Mouse (Mus musculus) adrenal gland, adult 18-20 months (tissue): Measurements from ENCODE around the gene Timm9. TPM values are rescaled to one million over a fixed set of nuclear protein-coding genes. Genes with fewer than 3 reads are reported as not detected.

Experiments used
- DNase-seq, 2 experiments: peaks; one replicate each; pipeline ENCODE4 v3.0.0; 2021 to 2022; ENCODE audit warnings: low spot score in 2 of 2
- long read RNA-seq, 2 experiments: library from polyadenylated mRNA; stranded (forward); transcript quantifications; one replicate each; pipeline ENCODE4 v2.0.0; 2021
- total RNA-seq, 2 experiments: library from RNA; stranded (reverse); gene quantifications; 1 replicate in 1 of 2; 2 replicates in 1 of 2; pipeline ENCODE4 v1.2.3; 2021

Gene Timm9
- 10 to 100 TPM; 60.0 to 64.2 TPM for total RNA-seq
- long read RNA-seq, experiment 1, transcript Timm9-207 (5 exons, 718 nt) = major isoform, 5 of 7 reads
- long read RNA-seq, experiment 1, partial matches to known transcripts = 0 of 7 reads
- long read RNA-seq, experiment 1, other reads (novel, unspliced or antisense) = 2 of 7 reads
- long read RNA-seq, experiment 2, transcript Timm9-201 (4 exons, 794 nt) = minor isoform, 5 of 36 reads
- long read RNA-seq, experiment 2, transcript Timm9-207 (5 exons, 718 nt) = major isoform, 22 of 36 reads
- long read RNA-seq, experiment 2, partial matches to known transcripts = 0 of 36 reads
- long read RNA-seq, experiment 2, other reads (novel, unspliced or antisense) = 5 of 36 reads

GRCm38 (mm10) chr12:71136130-71136973 lies at the start of gene Timm9, which contains the start of gene 2700049A03Rik:
Timm9 (minus strand) TSS chr12:71136684.
2700049A03Rik (plus strand) TSS chr12:71136848.
- DNase-seq = peak; percentile 74 to 76

GRCm38 (mm10) chr12:71184396-71184795 lies 47.9 kb upstream of the Timm9 start:
- no peak for DNase-seq

DNA sequence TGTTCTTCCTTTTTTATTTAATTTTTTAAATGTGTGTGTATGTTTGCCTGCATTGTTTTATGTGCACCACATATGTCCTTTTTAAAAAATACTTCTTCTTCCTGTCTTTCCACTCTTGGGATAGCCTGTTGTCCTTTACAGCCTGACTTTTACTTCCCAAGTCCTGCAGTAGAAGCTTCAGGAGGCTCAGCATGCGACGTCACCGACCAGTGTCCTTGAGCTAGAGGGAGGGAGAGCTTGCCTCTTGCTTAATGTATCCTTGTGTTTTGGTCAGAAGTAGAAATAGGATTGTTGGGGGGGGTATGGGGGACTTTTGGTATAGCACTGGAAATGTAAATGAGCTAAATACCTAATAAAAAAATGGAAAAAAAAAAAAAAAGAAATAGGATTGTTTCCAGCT lies 47.3 kb upstream of the Timm9 start:
- no peak for DNase-seq

GRCm38 (mm10) chr12:71169911-71170310 lies 33.4 kb upstream of the Timm9 start:
- DNase-seq = no peak

- DNase-seq = no peak
Observed at GRCm38 (mm10) chr12:71164410-71164809, 27.9 kb upstream of the Timm9 start.

- DNase-seq = no peak
Observed at GRCm38 (mm10) chr12:71157974-71158373, 21.5 kb upstream of the Timm9 start.

DNA sequence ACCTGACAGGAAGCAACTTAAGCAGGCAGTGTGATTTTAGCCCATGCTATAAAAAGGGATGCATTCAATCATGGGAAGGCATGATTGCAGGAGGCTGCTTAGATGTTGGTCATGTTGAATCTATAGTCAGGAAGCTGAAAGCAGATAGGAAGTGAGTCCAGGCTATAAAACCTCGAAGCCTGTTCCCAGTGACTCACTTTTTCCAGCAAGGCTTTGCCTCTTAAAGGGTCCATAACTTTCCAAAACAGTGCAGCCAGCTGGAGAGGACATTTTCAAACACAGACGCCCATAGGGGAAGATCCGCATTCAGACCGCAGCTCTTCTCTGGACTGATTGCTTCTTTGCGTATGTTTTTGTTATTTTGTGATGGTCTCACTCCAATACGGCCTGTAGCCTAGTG lies 18.5 kb upstream of the Timm9 start:
- no peak for DNase-seq

DNA sequence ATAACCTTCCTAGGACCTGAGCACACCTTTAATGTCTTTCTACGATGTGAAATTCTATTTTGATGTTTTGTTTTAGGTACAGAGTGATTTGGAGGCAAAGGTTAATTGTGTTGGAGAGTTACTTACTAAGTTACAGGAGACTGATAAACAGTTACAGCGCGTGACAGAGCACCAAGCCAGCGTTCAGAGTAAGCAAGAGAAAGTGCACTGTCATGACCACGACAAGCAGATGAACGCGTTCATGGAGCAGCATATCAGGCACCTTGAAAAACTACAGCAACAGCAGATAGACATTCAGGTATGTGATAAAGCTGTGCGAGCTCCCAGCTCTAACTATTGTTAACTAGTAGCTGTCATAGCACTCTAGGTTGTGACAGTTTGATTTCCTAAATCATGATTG lies 13.7 kb upstream of the Timm9 start:
- DNase-seq = no peak

GRCm38 (mm10) chr12:71149456-71149855 lies 13.0 kb upstream of the Timm9 start:
- no peak for DNase-seq

- peak in 1 of 2 experiments; percentile 16 for DNase-seq
Observed at GRCm38 (mm10) chr12:71148801-71149200, 12.3 kb upstream of the Timm9 start.

GRCm38 (mm10) chr12:71147641-71148040 lies 11.2 kb upstream of the Timm9 start:
- DNase-seq = peak; percentile 53 to 57

DNA sequence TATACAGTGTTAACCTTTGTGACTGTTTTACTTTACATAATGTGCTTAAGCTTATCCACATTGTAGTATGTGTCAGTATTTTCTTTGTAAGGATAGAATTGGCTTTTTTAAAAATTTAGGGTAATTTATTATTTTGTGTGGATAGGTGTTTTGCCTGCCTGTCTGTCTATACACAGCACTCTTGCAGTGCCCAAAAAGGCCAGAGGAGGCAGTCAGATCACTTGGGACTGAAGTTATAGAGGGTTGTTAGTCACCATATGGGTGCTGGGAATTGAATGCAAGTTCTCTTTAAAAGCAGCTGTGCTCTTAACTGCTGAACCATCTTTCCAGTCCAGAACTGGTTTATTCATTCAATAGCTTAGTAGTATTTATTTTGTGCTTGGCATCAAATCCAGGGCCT lies 4.7 kb upstream of the Timm9 start:
- no peak for DNase-seq

DNA sequence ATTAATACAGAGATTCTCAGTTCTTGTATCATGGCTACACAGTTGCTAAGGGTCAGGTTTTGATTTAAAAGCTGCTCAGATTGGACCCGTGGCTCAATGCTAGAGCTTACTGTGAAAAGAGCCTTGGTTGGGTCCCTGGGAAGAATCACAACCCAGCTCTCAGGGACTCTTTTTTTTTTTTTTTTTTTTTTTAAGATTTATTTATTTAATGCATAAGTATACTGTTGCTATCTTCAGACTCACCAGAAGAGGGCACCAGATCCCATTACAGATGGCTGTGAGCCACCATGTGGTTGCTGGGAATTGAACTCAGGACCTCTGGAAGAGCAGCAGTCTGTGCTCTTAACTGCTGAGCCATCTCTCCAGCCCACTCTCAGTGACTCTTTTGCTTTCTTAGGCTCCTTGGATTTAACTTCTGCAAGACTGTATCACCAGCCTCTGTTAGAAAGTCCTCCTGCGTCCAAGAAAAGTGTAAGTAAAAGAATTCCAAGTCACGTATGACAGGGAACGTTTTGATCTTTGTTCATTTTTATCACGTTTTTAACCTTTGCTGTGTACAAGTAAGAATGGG lies 2.9 kb upstream of the Timm9 start:
- no peak for DNase-seq

DNA sequence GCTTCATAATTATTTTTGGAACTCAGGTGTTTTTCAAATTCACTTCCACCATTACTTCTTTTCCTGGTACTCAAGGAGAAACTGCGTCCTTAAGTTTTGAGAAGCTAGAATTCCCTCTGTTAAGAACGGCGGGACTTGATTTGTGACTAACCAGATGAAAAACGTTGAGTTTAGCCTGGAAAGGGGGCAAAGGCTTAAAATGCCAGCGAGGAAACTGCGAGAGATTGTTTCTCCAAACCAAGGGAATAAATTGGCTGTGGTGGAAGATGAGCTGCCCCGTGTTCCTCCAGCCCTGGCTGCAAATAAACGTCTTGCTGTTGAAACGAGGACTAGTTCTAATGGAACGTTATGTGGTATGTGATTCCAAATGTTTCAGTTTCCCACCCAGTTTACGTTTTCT lies 1.2 kb upstream of the Timm9 start:
- DNase-seq = no peak

GRCm38 (mm10) chr12:71136974-71137491 lies 549 bp upstream of the Timm9 start:
- peak; percentile 78 to 81 for DNase-seq

- no peak for DNase-seq
Observed at GRCm38 (mm10) chr12:71135581-71135980, 903 bp downstream of the Timm9 start.

DNA sequence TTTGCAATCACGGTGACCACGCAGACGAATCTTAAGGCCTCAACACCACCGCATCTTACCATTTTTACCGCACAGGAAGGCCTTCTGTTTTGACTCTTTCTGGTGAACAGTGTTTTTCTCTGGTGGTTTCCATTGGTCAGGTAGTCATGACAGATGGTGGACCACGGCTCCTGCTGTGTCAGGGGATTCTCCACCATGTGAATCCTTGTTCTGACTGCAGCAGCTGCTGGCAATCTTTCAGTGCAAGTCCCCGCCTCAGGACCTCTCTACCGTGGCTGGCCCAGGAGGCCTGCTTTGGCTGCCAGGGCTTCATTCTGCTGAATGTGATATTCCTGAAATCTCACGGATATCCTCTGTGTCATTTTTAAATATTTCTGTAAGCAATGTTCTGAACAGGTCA lies 13.2 kb downstream of the Timm9 start:
- DNase-seq = no peak

GRCm38 (mm10) chr12:71122731-71123130 lies 13.8 kb downstream of the Timm9 start:
- DNase-seq = no peak

GRCm38 (mm10) chr12:71116411-71116810 lies 20.1 kb downstream of the Timm9 start:
- peak in 1 of 2 experiments; percentile 52 for DNase-seq

GRCm38 (mm10) chr12:71113675-71114288 lies 22.7 kb downstream of the Timm9 start:
- DNase-seq = peak; percentile 31 to 34

DNA sequence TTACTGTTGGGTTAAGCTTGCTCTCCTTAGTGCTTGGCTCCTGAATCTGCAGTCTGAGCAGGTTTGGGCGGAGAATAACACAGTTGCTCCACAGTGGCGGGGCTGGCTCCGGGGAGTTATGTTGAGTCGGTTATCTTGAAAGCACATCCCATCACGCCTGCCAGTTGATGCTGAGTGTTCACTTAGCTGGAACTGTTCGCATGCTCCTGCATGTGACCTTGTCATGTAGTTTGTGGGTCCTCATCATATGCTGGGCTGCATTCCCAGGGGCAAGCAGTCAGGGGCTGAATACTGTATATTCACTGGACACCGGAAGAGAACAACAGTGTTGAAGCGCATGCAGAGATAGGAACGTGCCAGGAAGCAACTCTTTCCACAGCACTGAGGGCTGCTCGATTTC lies 23.4 kb downstream of the Timm9 start:
- DNase-seq = no peak
